Mouse (Mus musculus) kidney, postnatal 0 days (tissue): ENCODE data around the gene Scfd2. TPM values are rescaled to one million over a fixed set of nuclear protein-coding genes. Genes with fewer than 3 reads are reported as not detected.

Source experiments
- ATAC-seq: fragments of 200-750 bp; cut with Nextera tagmentation; replicated peaks from 2 replicates; pipeline ENCODE4 v1.8.0; 2017; ENCODE audit warnings: low read depth, moderate number of reproducible peaks, moderate TSS enrichment, moderate library complexity; ENCODE audit not compliant: low FRiP score
- DNase-seq: peaks from one replicate; pipeline ENCODE4 v3.0.0-alpha.2; 2016; ENCODE audit warnings: low spot score
- H3K27ac ChIP-seq: fragments of 300-500 bp; sonication (generic); 2 replicates; pipeline ENCODE4 v1.5.1; 2014; ENCODE audit warnings: mild to moderate bottlenecking
- H3K27me3 ChIP-seq: fragments of 300-500 bp; sonication (generic); 2 replicates; pipeline ENCODE4 v1.6.1; 2014; ENCODE audit warnings: low read length, mixed read lengths; ENCODE audit not compliant: insufficient read depth
- H3K36me3 ChIP-seq: fragments of 300-500 bp; sonication (generic); 2 replicates; pipeline ENCODE4 v1.6.1; 2014; ENCODE audit warnings: low read length, mixed read lengths; ENCODE audit not compliant: insufficient read depth
- H3K4me1 ChIP-seq: fragments of 300-500 bp; sonication (generic); replicated peaks from 2 replicates; pipeline ENCODE4 v1.6.1; 2014; ENCODE audit warnings: antibody characterized with exemption, low read length, mixed read lengths; ENCODE audit not compliant: insufficient read depth
- H3K4me2 ChIP-seq: fragments of 300-500 bp; sonication (generic); 2 replicates; pipeline ENCODE4 v1.6.1; 2014; ENCODE audit warnings: mild to moderate bottlenecking, low read length, moderate library complexity, mixed read lengths
- H3K4me3 ChIP-seq: fragments of 300-500 bp; sonication (generic); replicated peaks from 2 replicates; pipeline ENCODE4 v1.5.1; 2014; ENCODE audit warnings: low read depth, low read length
- H3K9ac ChIP-seq: fragments of 300-500 bp; sonication (generic); 2 replicates; pipeline ENCODE4 v1.6.1; 2014; ENCODE audit warnings: low read depth, low read length
- H3K9me3 ChIP-seq: fragments of 300-500 bp; sonication (generic); replicated peaks from 2 replicates; pipeline ENCODE4 v1.6.1; 2016; ENCODE audit warnings: low read length, inconsistent platforms, mixed read lengths
- CTCF ChIP-seq: IDR thresholded peaks from 2 replicates; pipeline ENCODE4 v1.5.1; 2016; ENCODE audit warnings: antibody characterized with exemption, low read depth, mild to moderate bottlenecking, moderate library complexity
- WGBS: fragments of 180-500 bp; shearing (Covaris S2); extraction: QIAGEN DNeasy Blood & Tissue Kit; methylation state at CpG from one replicate; pipeline ENCODE4 v1.1.7; 2014; 5-methylcytosine and 5-hydroxymethylcytosine counted together
- polyA plus RNA-seq: library from polyadenylated mRNA; unstranded; fragments of >200 nt; fragmentation: Nextera tagmentation; extraction: Ambion mirVana; gene quantifications from 2 replicates; pipeline ENCODE4 v1.2.1, GENCODE M21; 2015

The Scfd2 gene
- polyA plus RNA-seq, 1 experiment from 2014 or later, result 16.8 TPM

DNA sequence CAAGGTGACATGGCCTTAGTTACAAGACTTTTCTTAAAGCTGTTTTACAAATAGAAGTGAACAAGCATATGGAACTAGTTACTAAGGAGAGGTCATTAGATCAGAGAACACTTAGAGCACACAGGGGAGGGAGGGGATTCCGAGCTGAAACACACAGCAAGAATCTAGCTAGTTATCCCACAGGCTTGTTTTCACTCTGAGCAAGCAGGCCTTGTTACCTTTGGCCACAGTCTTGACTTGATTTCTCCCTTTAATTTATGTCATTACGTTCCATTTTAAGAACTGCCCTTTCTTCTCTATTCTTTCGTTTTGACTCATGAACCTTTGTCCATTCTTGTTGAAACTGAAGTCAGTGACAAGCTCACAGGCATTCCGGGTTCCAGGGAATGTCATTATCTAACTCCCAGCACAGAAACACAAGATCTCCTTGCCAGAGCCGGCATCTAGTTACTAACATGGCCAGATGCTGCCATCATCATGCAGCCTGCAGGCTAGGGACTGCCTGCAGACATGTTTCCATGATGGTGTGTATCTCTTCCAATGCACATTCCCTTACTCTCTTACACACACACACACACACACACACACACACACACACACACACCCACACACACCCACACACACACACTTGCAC, 263.7 kb downstream of the Scfd2 start:
- no peaks in the 10 kb centered on the region for H3K36me3 ChIP-seq
- H3K27me3 ChIP-seq, result no peaks in the 10 kb centered on the region
- no peaks in the 10 kb centered on the region for H3K4me1 ChIP-seq
- H3K4me2 ChIP-seq, result no peak overlapping the region
- no peak for TF ChIP-seq CTCF
- ATAC-seq (no peak), DNase-seq (peak; percentile 66)
- H3K27ac ChIP-seq, result no peak overlapping the region
- H3K9ac ChIP-seq, result no peak overlapping the region
- no peak overlapping the region for H3K4me3 ChIP-seq
- 43% methylated on average over 5 of the region's 5 CpGs for WGBS
- no peaks in the 10 kb centered on the region for H3K9me3 ChIP-seq

GRCm38 (mm10) chr5:74267196-74267595, 264.4 kb downstream of the Scfd2 start:
- no peak overlapping the region for H3K4me2 ChIP-seq
- ATAC-seq (no peak), DNase-seq (no peak)
- no peak for TF ChIP-seq CTCF
- no peak overlapping the region for H3K9ac ChIP-seq
- no peaks in the 10 kb centered on the region for H3K4me1 ChIP-seq
- H3K27ac ChIP-seq, result no peak overlapping the region
- no peak overlapping the region for H3K4me3 ChIP-seq
- no peaks in the 10 kb centered on the region for H3K27me3 ChIP-seq
- no peaks in the 10 kb centered on the region for H3K9me3 ChIP-seq
- H3K36me3 ChIP-seq, result no peaks in the 10 kb centered on the region
- 70% methylated on average over 1 of the region's 1 CpGs for WGBS

- no peak overlapping the region for H3K9ac ChIP-seq
- DNase-seq (no peak), ATAC-seq (no peak)
- H3K27ac ChIP-seq, result no peak overlapping the region
- no peak overlapping the region for H3K4me3 ChIP-seq
- TF ChIP-seq CTCF, result no peak
- no peak overlapping the region for H3K4me2 ChIP-seq
- no peaks in the 10 kb centered on the region for H3K36me3 ChIP-seq
- WGBS, result 61% methylated on average over 5 of the region's 5 CpGs
- no peaks in the 10 kb centered on the region for H3K4me1 ChIP-seq
- no peaks in the 10 kb centered on the region for H3K27me3 ChIP-seq
- no peaks in the 10 kb centered on the region for H3K9me3 ChIP-seq
Measured at GRCm38 (mm10) chr5:74266476-74266819, 265.1 kb downstream of the Scfd2 start.

GRCm38 (mm10) chr5:74265601-74266475, 265.7 kb downstream of the Scfd2 start:
- H3K4me1 ChIP-seq, result peaks cover 3% of the 10 kb centered on the region; the same call in 1 of the 2 replicates
- H3K4me2 ChIP-seq, result no peak overlapping the region
- ATAC-seq (no peak), DNase-seq (peak; percentile 46)
- no peaks in the 10 kb centered on the region for H3K9me3 ChIP-seq
- 58% methylated on average over 13 of the region's 13 CpGs for WGBS
- H3K27me3 ChIP-seq, result no peaks in the 10 kb centered on the region
- H3K9ac ChIP-seq, result no peak overlapping the region
- H3K27ac ChIP-seq, result peak overlapping the region; percentile 26
- no peaks in the 10 kb centered on the region for H3K36me3 ChIP-seq
- TF ChIP-seq CTCF, result no peak
- H3K4me3 ChIP-seq, result no peak overlapping the region

GRCm38 (mm10) chr5:74265151-74265550, 266.4 kb downstream of the Scfd2 start:
- Histone ChIP-seq H3K36me3 (no peaks in the 10 kb centered on the region), H3K9ac (no peak overlapping the region), H3K4me3 (no peak overlapping the region), H3K27ac (peak overlapping the region; percentile 26; the same call in 1 of the 2 replicates), H3K4me1 (peaks cover 9% of the 10 kb centered on the region; the same call in 1 of the 2 replicates), H3K27me3 (no peaks in the 10 kb centered on the region), H3K9me3 (no peaks in the 10 kb centered on the region), H3K4me2 (no peak overlapping the region)
- no peak for TF ChIP-seq CTCF
- ATAC-seq (no peak), DNase-seq (no peak)
- 65% methylated on average over 6 of the region's 6 CpGs for WGBS

DNA sequence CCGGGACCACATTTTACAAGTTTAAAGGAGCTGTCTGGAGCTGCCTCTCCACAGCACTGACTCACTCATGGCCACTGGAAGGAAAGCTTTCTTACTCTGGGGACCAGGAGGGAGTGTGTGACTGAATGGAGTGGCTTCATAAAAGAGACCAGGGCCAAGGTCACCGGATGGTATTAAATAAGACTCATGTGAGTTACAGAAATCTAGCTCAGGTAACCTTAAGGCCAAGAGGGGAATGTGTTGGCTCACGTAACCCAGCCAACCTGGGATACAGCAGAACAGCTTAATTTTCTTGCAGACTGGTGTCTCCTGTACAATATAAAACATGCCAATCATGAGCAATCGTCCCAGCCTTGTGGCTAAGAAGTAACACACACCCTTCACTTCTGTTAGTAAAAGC, 267.0 kb downstream of the Scfd2 start:
- Histone ChIP-seq H3K4me1 (peaks cover 13% of the 10 kb centered on the region; the same call in 1 of the 2 replicates), H3K9me3 (no peaks in the 10 kb centered on the region), H3K9ac (no peak overlapping the region), H3K4me3 (no peak overlapping the region), H3K4me2 (no peak overlapping the region), H3K36me3 (no peaks in the 10 kb centered on the region), H3K27ac (no peak overlapping the region), H3K27me3 (no peaks in the 10 kb centered on the region)
- 72% methylated on average over 4 of the region's 4 CpGs for WGBS
- TF ChIP-seq CTCF, result no peak
- ATAC-seq, result no peak
- no peak for DNase-seq
